Mouse (Mus musculus) midbrain, embryonic 14.5 days (tissue): ENCODE data around the gene Zfp462. TPM values are rescaled to one million over a fixed set of nuclear protein-coding genes. Genes with fewer than 3 reads are reported as not detected.

Experiments
- ATAC-seq: fragments of 200-750 bp; cut with Nextera tagmentation; 2 replicates; pipeline ENCODE4 v1.8.0; 2017; ENCODE audit warnings: moderate number of reproducible peaks, moderate library complexity; ENCODE audit not compliant: low FRiP score, low TSS enrichment
- DNase-seq: peaks from one replicate; pipeline ENCODE4 v3.0.0-alpha.2; 2015
- H3K27ac ChIP-seq: fragments of 300-500 bp; sonication (generic); replicated peaks from 2 replicates; pipeline ENCODE4 v1.5.1; 2014; ENCODE audit warnings: mild to moderate bottlenecking, low read depth, low read length, moderate library complexity
- H3K27me3 ChIP-seq: fragments of 300-500 bp; sonication (generic); 2 replicates; pipeline ENCODE4 v1.6.1; 2014; ENCODE audit warnings: low read length, control low read depth, mixed read lengths; ENCODE audit not compliant: control insufficient read depth, insufficient read depth
- H3K36me3 ChIP-seq: fragments of 300-500 bp; sonication (generic); 2 replicates; pipeline ENCODE4 v1.6.1; 2014; ENCODE audit warnings: low read length, control low read depth; ENCODE audit not compliant: control insufficient read depth, insufficient read depth
- H3K4me1 ChIP-seq: fragments of 300-500 bp; sonication (generic); 2 replicates; pipeline ENCODE4 v1.6.1; 2014; ENCODE audit warnings: mild to moderate bottlenecking, antibody characterized with exemption, low read length, control low read depth; ENCODE audit not compliant: control insufficient read depth, insufficient read depth
- H3K4me2 ChIP-seq: fragments of 300-500 bp; sonication (generic); 2 replicates; pipeline ENCODE4 v1.6.1; 2014; ENCODE audit warnings: mild to moderate bottlenecking, low read length, moderate library complexity
- H3K4me3 ChIP-seq: fragments of 300-500 bp; sonication (generic); replicated peaks from 2 replicates; pipeline ENCODE4 v1.5.1; 2014; ENCODE audit warnings: low read depth, low read length
- H3K9ac ChIP-seq: fragments of 300-500 bp; sonication (generic); replicated peaks from 2 replicates; pipeline ENCODE4 v1.6.1; 2014; ENCODE audit warnings: mild to moderate bottlenecking, low read length, moderate library complexity
- H3K9me3 ChIP-seq: fragments of 300-500 bp; sonication (generic); 2 replicates; pipeline ENCODE4 v1.6.1; 2016; ENCODE audit warnings: low read length, control low read depth, mixed read lengths; ENCODE audit not compliant: control insufficient read depth
- WGBS: fragments of 180-500 bp; shearing (Covaris S2); extraction: QIAGEN DNeasy Blood & Tissue Kit; methylation state at CpG from one replicate; pipeline ENCODE4 v1.1.7; 2014; 5-methylcytosine and 5-hydroxymethylcytosine counted together
- polyA plus RNA-seq: library from polyadenylated mRNA; unstranded; fragments of >200 nt; fragmentation: Nextera tagmentation; extraction: Ambion mirVana; gene quantifications from 2 replicates; pipeline ENCODE4 v1.2.1, GENCODE M21; 2014

Zfp462 gene
- polyA plus RNA-seq, 1 experiment from 2014 or later = 19.6 TPM

DNA sequence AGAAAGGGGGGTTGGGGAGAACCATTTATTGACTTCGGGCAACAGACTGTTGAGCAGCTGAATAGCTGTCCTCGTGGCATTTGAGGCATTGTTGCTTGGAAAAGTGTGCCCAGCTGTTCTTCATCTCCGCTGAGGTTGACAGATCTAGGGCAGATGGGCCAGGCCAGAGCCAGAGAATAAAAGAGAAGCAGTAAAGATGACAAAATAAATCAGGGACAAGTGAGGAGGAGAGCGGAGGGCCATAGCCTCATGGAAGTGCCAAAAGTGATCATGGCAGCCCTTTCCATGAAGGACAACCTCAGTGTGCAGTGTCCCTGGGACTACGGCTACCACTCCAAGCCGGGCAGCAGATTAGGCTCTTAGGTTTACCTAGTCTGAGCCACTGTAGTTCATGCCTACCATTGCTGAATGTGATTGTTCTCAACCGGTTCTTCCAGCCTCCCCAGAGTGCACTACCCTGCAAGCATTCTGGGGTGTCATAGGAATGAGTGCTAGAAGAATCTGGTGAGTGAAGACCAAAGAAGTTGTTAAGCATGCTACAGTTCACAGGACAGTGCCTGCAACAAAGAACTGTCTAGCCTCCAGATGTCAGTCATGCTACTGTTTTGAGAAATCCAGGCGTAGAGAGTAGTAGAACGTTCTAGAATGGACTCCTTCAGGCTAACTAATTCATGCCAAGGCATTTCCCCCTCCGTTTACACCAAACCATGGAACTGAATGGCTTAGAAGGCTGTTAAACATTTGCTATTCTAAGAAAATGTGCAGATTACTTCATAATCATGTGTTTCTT is 113.0 kb downstream of the Zfp462 start:
- H3K27ac ChIP-seq = no peak overlapping the region; the same call in 1 of the 2 replicates
- DNase-seq = no peak

DNA sequence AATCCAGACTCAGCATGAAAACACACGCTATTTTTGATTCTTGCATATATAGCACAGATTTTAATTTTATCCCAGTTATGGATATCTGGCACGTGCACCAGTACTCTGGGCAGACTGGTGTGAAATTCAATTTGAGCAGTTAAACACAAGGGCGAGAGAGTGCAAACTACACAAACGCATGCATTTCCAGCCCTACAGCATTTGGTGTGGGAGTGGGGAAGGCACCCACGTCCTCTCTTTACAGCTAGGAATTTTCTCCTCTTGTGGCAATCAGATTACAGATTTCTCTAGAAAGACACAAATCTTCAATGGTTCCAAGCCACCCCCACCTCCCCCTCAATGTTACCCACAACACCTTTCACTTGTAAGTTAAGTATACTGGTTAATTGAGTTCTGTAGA is 114.1 kb downstream of the Zfp462 start:
- DNase-seq = no peak
- ATAC-seq = no peak
- no peaks in the 10 kb centered on the region for H3K9me3 ChIP-seq
- H3K36me3 ChIP-seq = peaks cover 73% of the 10 kb centered on the region
- H3K9ac ChIP-seq = no peak overlapping the region
- no peak overlapping the region for H3K4me2 ChIP-seq
- WGBS = 84% methylated on average over 5 of the region's 5 CpGs
- H3K27ac ChIP-seq = no peak overlapping the region
- H3K4me3 ChIP-seq = no peak overlapping the region
- H3K4me1 ChIP-seq = no peaks in the 10 kb centered on the region
- H3K27me3 ChIP-seq = no peaks in the 10 kb centered on the region

More for the DNA sequence above, 113.0 kb downstream of the Zfp462 start:
- no peak for ATAC-seq
- no peak overlapping the region for H3K4me2 ChIP-seq
- no peak overlapping the region for H3K9ac ChIP-seq
- peaks cover 77% of the 10 kb centered on the region for H3K36me3 ChIP-seq
- H3K9me3 ChIP-seq = no peaks in the 10 kb centered on the region
- no peaks in the 10 kb centered on the region for H3K4me1 ChIP-seq
- 79% methylated on average over 10 of the region's 10 CpGs for WGBS
- no peak overlapping the region for H3K4me3 ChIP-seq
- no peaks in the 10 kb centered on the region for H3K27me3 ChIP-seq

GRCm38 (mm10) chr4:55066341-55067170 is 121.7 kb downstream of the Zfp462 start:
- Histone ChIP-seq H3K4me2 (no peak overlapping the region), H3K27ac (peak overlapping the region; percentile 13), H3K36me3 (peaks cover 67% of the 10 kb centered on the region), H3K4me1 (0 out of 2 replicates have a peak, but pooled peaks cover 2% of the 10 kb centered on the region), H3K9me3 (no peaks in the 10 kb centered on the region), H3K4me3 (no peak overlapping the region), H3K9ac (no peak overlapping the region), H3K27me3 (no peaks in the 10 kb centered on the region)
- ATAC-seq = no peak
- no peak for DNase-seq
- 77% methylated on average over 17 of the region's 17 CpGs for WGBS

- Histone ChIP-seq H3K27ac (no peak overlapping the region), H3K4me2 (no peak overlapping the region), H3K36me3 (peaks cover 77% of the 10 kb centered on the region), H3K9ac (no peak overlapping the region), H3K27me3 (no peaks in the 10 kb centered on the region), H3K9me3 (no peaks in the 10 kb centered on the region), H3K4me1 (peaks cover 3% of the 10 kb centered on the region; the same call in 1 of the 2 replicates), H3K4me3 (no peak overlapping the region)
- WGBS = 50% methylated on average over 5 of the region's 5 CpGs
- ATAC-seq (peak; percentile 17; the same call in 1 of the 2 replicates), DNase-seq (no peak)
Observed at GRCm38 (mm10) chr4:55071535-55071934, 126.7 kb downstream of the Zfp462 start.

GRCm38 (mm10) chr4:55077133-55077889 is 132.5 kb downstream of the Zfp462 start:
- 8% methylated on average over 11 of the region's 11 CpGs for WGBS
- Histone ChIP-seq H3K9me3 (no peaks in the 10 kb centered on the region), H3K4me1 (peaks cover 24% of the 10 kb centered on the region), H3K36me3 (peaks cover 74% of the 10 kb centered on the region), H3K9ac (no peak overlapping the region), H3K27me3 (no peaks in the 10 kb centered on the region), H3K4me2 (no peak overlapping the region), H3K4me3 (no peak overlapping the region), H3K27ac (peak overlapping the region; percentile 86)
- peak; percentile 80 for DNase-seq
- peak; percentile 71 for ATAC-seq

GRCm38 (mm10) chr4:55077902-55078716 is 133.3 kb downstream of the Zfp462 start:
- H3K4me2 ChIP-seq = 0 out of 2 replicates have a peak overlapping the region, but pooled peaks have one; percentile 8
- H3K27me3 ChIP-seq = no peaks in the 10 kb centered on the region
- H3K36me3 ChIP-seq = peaks cover 69% of the 10 kb centered on the region
- peak overlapping the region; percentile 86 for H3K27ac ChIP-seq
- no peaks in the 10 kb centered on the region for H3K9me3 ChIP-seq
- peak; percentile 51; the same call in 1 of the 2 replicates for ATAC-seq
- WGBS = 42% methylated on average over 16 of the region's 16 CpGs
- H3K4me3 ChIP-seq = no peak overlapping the region
- peaks cover 24% of the 10 kb centered on the region for H3K4me1 ChIP-seq
- peak; percentile 46 for DNase-seq
- H3K9ac ChIP-seq = no peak overlapping the region

DNA sequence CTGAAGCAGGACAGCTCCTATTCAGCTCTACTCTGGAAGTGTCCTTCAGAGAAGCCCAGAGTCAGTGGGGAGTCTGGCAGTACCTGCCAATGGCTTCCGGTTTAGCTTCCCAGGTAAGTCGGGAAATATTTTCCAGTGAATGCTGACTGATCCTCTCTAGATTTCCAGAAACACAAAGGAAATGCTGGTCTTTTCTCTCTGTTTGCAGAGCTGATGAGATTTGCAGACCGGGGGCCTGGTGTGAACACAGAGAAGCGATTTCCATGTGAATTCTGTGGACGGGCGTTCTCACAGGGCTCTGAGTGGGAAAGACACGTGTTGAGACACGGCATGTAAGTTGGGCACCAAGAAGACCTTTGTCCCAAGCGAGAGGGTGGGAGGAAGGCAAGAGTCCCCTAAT is 134.2 kb downstream of the Zfp462 start:
- no peaks in the 10 kb centered on the region for H3K27me3 ChIP-seq
- WGBS = 84% methylated on average over 9 of the region's 9 CpGs

More for the DNA sequence above, 134.2 kb downstream of the Zfp462 start:
- Histone ChIP-seq H3K4me2 (no peak overlapping the region), H3K9me3 (no peaks in the 10 kb centered on the region), H3K27ac (no peak overlapping the region), H3K4me3 (no peak overlapping the region), H3K36me3 (peaks cover 66% of the 10 kb centered on the region), H3K9ac (no peak overlapping the region), H3K4me1 (peaks cover 24% of the 10 kb centered on the region)
- no peak for ATAC-seq
- no peak for DNase-seq
